Mouse (Mus musculus): Measurements from ENCODE around the gene Tgif2.
"Not testable (repeated sequence)": the region's sequence is repeated elsewhere in the genome, so short reads cannot be mapped to it uniquely, and the experiment has no call there.

Tgif2 gene

DNA sequence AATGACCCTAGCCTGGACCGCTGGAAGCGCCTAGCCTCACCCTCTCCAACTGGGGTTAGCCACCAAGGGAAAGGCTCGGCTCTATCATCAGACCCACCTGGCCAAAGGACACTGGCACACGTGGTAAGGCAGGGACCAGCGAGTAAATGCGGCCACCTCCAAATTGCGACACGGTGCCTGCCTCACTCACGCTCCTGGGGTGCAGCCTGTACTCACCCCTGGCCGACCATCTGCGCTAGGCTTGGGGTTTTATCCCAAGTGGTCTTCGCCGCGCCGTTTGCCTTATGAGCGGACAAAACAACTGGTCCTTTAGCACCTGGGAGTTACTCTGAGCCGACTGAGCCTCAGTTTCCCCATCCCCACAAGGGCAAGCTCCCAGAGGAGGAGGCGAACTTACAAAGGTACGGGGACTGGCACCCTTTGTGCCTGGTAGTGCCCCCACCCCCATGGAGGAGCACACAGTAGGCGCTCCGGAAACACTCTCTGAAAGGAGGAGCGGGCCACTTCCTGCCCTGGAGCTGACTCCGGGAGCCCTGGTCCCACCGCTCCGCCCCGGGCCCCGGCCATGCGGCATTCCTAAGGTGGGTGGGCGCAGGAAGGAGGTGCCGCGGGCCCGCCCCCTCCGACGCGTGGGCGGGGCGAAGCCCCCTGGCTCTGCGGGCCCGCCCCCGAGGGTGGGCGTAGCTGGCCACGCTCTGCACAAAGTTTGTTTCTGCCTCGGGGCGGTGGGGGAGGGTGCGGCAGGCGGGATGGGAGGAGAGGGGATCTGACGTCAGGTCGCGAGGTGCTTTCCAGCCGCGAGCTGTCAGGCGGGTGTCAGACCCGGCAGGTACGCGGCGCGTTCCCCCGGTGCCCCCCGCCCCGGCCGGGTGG, at the start of gene Tgif2:
Gene Tgif2, plus strand, starts transcription at position 689 of the 873 bp plus-strand sequence.
- DNase-seq, result peak; percentile 92

- DNase-seq, result no peak
Measured at GRCm38 (mm10) chr2:156798516-156798915, 41.3 kb upstream of the Tgif2 start.

DNA sequence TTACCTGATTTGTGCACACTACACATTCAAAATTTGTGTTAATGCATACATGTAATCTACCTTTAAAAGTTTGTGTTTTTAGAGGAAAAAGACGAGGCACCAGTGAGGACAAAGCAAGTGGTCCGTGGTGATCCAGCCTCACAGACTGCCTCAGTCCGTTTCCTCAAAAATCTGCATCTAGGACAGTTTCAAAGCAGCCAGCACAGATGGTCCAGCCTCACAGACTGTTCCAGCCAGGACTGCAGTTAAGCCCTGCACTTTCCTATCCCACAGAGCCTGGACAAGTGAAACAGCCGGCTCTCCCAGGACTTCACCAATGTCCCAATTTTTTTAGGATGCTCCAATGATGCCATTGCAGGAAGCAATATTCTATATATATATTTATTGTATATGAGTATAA, 38.8 kb upstream of the Tgif2 start:
- no peak for DNase-seq

DNA sequence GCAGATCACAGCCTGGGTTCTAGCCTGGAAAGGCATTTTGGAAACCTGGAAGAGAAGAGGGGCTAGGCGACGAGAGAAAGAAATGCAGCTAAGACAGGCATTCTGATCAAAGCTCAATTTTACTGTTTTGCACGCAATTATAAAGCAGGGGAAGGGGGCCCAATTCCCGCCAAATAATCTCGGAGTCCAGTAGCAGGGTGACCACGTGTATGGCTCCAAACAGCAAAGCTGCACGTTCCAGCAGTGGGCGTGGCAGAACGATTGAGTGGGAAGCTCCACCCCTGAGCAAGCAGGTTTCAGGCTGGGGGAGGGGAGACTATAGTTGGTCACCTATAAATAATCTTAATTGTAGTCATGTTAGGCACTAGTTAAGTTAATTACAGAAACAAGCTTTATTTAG, 37.7 kb upstream of the Tgif2 start:
- not testable (repeated sequence) for DNase-seq

DNA sequence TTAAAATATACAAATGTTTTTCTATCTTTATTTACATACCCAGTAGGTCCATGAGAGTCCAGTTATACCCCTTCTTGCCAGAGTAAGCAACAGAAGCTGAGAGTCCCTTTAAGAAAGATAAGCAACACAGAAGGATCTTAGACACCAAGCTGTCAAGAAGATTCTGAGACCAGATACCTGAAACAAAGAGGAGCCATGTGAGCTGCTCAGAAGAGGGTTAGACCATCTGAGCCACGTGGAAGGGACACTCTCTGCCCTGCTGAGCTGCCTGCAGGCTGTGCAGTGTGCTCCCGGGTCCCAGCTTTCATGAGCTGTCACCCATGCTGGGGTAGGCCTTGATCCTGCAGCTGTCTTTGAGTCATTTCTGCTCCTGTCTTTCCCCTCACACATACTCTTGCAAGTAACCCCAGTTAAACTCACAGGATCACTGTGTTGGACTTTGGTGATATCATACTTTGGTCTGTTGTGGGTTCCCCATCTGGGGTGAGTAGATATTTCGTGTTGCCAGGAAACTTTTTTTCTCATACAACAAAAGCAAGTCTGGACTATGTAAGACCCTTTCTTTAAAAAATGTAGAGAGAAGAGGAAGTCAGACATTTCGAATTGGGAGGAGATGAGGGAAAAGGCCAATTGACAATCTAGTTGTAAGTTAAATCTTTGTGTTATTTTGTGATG, 36.0 kb upstream of the Tgif2 start:
- no peak for DNase-seq

GRCm38 (mm10) chr2:156804589-156804988, 35.2 kb upstream of the Tgif2 start:
- DNase-seq, result no peak

GRCm38 (mm10) chr2:156806886-156807285, 32.9 kb upstream of the Tgif2 start:
- DNase-seq, result no peak

DNA sequence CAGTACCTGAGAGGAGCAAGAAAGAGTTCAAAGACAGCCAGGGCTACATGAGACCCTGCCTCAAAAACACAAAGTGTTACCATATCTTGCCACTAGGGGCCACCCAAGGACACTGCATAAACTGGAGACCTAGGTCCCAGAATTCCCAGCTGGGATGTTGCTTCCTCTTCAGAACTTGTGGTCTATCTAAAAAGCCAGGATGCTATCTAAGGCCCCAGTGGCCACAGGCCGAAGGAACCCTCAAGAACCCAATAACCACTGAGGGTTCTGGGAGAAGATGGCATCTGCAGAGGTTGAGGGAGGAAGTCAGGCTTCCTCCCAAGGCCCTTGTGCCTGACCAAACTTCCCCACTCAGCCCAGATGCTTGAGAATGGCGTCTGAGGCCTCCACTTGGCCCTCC, 30.2 kb upstream of the Tgif2 start:
- DNase-seq, result peak; percentile 85

DNA sequence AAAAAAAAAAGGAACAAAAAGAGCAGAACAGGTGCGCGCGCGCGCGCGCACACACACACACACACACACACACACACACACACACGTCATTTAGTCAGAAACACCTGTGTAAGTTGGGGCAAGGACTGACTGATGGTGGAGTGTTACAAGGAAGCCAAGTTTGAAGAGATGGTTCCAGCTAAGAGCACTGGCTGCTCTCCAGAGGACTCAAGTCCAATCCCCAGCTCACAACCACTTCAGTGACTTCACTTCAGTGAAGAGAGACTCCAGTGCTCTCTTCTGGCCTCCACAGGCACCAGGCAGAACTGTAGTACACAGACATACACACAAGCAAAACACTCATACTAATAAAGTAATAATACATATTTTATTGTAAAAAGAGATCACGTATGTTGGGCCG, 29.1 kb upstream of the Tgif2 start:
- peak; percentile 43 for DNase-seq

GRCm38 (mm10) chr2:156811556-156811955, 28.3 kb upstream of the Tgif2 start:
- no peak for DNase-seq

GRCm38 (mm10) chr2:156814344-156814801, 25.4 kb upstream of the Tgif2 start:
- DNase-seq, result peak; percentile 44

DNA sequence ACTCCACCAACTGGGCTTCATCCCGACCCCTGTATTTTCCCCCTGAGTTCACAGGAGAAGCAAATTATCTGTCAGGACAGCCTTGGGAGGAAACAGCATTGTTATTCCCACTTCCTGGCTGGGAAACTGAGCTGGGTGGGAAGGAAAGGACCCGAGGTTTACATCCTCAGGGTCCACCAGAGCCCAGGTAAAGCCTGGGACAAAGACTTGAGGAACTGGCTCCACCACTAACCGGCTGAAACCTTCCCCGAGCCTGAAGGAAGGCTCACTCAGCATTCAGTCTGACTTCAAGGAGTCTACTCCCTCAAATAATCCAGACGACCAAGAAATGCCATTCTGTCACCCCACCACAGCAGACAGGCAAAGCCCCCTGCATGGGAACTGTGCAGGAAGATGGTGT, 24.9 kb upstream of the Tgif2 start:
- DNase-seq, result no peak

GRCm38 (mm10) chr2:156815412-156815811, 24.4 kb upstream of the Tgif2 start:
- no peak for DNase-seq

DNA sequence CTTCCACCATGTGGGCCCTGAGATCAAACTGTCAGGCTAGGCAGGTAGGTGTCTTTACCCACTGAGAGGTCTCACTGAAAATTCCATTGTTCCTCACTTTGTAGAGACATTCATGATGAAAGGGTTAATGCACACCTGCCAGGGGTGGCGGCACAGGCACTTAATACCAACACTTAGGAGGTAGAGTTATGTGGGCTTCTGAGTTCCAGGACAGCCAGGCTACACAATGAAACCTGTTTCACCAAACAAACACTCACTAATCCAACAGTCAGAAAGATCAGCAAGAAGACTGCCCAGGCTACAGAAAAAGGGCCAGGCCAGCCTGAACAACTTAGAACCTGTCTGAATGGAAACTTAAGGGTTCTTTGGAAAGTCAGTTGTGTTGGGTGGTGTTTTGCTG, 23.7 kb upstream of the Tgif2 start:
- no peak for DNase-seq

- not testable (repeated sequence) for DNase-seq
Measured at GRCm38 (mm10) chr2:156825128-156825527, 14.7 kb upstream of the Tgif2 start.

GRCm38 (mm10) chr2:156834336-156834735, 5.5 kb upstream of the Tgif2 start:
- no peak for DNase-seq

GRCm38 (mm10) chr2:156838839-156839238, 968 bp upstream of the Tgif2 start:
- DNase-seq, result no peak

GRCm38 (mm10) chr2:156840301-156841027, 657 bp downstream of the Tgif2 start:
- DNase-seq, result peak; percentile 57

DNA sequence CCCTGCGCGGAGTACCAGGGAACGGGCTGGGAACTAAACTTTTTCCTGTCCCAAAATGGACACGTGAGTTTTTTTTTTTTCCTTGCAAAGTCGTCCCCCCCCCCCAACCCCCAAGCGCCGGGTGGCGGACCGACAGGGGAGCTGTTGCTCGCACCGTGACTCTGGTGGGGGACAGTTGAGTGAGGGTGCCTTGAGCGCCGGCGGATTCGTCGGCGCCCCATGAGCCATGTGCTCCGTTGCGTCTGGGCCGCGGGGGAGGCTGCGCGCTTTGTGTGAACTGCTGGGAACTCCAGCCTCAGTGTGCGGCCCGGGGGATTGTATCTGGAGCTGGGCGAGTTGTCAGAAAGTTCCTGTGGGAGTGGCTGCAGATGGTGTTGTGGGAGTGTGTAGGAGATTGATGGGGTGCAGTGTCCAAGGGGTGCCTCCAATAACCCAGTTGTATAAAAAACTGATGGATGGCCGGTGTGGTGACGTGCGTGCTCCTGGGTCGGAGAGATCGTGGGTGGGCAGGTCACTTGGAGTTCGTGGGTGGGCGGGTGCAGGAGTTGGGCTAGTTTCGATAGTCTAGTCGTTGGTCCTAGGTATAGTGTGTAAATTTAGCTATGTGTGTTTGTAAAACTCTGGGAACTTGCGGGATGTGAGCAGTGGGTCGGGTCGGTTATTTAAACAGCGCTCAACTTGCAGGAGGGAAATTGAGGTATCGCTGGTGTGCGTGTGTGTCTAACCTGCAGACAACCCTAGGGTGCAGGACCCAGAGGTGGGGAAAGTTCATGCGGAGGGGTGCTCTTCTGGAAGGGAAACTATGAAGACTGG, 1.4 kb downstream of the Tgif2 start:
- peak; percentile 87 for DNase-seq

DNA sequence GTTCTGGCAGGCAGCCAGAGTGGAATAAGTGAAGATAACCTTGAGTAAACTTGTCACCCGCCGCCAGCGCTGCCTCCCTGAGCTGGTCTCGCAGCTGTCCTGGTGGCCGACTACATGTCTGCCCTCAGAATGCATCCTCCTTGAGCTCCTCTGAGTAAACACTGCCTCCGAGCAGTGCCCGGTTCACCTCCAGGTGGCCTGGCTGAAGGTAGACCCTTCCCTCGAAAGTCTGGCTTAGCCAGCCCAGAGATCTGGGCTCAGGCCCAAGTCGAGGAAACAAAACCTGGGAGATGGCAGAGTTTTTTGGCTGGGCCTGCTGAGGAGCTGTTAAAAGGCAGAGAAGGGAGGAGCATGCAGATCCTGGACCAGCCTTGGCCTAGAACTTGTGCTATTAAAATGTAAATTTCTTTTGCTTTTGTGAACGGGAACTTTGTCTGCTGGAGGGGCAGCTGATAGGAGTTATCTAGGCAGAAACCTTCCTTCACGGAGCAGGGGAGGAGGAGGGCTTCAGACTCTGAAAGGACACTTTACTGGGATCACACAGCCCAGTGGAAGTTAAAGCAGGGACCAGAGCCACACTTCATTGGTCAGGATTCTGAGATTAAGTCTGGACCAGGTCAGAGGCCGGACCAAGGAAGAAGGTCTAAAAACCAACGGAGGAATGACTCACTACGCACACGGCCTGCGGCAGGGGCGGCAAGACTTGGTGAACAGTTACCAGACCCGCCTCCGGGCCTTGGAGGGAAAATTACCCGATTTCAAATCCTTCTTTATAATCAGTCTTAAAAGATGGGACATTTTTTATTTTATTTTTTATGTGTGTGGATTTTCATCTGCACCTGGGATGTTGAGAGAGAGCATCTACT, 2.3 kb downstream of the Tgif2 start:
- peak; percentile 65 for DNase-seq

DNA sequence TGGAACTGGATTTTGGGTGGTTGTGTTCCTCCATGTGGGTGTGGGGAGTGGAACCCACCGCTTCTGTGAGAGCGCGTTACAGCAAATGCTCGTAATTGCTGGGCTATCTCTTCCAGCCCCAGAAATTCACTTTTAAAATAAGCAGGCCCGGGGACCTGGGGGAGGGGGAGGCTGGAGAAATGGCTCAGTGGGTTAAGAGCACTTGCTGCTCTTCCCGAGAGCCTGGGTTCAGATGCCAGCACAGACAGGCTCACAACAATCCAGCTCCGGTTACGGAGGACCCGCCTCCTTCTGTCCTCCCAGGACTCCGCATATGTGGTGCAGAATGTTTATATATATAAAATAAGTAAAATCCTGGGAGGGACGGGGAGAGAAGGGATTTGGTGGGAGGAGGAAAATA, 2.9 kb downstream of the Tgif2 start:
- DNase-seq, result no peak

DNA sequence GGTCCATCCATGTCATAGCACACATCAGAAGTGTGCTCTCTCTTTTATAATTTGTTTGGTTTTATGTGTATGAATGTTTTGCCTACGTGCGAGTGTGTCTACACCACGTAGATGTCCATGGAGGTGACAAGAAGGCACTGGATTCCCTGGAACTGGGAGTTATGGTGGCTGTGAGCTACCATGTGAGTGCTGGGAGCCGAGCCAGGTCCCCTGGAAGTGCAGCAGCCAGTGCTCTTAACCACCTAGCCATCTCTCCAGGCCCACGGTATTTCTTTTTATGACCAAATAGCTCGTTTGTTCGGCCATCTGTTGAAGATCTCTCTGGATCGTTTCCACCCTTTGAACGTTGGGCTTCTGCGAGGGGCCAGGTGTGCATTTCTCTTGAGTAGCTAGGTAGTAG, 3.5 kb downstream of the Tgif2 start:
- DNase-seq, result no peak

Data from lung, postnatal 10 days (tissue).